Mouse (Mus musculus): ENCODE data around the gene Map3k4. TPM values are rescaled to one million over a fixed set of nuclear protein-coding genes. Genes with fewer than 3 reads are reported as not detected.

Gene Map3k4
- polyA plus RNA-seq, 1 experiment from 2014 or later: 29.3 TPM

DNA sequence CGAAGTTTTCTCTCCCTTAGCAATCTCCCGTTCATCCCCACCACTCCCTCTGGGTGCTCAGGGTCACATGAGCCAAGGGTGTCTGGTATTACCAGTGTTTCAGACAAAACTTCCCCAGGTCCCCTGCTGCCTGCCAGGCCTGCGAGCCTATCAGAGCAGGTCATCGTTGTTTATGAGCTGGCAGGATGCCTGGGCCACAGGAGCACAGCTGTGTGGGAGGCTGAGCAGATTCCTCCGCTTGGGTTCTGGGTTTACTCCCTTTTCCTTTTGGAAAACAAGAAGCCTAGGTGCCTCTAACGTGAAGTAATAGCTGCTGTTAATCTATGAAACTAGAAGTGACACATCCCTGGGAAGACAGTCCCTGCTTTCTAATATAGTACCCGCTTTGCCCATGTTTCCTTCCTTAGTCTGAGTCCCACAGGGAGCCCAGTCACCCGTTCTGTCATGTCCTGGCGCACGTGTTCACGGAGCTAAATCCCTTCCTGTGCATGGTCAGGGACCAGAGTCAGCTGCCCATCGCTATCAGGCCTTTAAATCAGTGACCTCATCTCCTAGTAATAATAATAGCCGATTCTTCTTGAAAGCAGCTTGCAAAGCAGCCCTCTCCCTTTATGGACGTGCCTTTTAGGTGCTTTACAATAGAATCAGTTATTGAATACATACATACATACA, 9.4 kb upstream of the Map3k4 start:
- Histone ChIP-seq H3K36me3 (ENCODE audit: control insufficient read depth, insufficient read depth) (0 out of 2 replicates have a peak, but pooled peaks cover 3% of the 10 kb centered on the region), H3K9ac (ENCODE audit: low read depth, low read length) (no peak overlapping the region), H3K27ac (ENCODE audit: low read depth, low read length) (peak overlapping the region; percentile 28; the same call in 1 of the 2 replicates), H3K9me3 (ENCODE audit: control insufficient read depth) (no peaks in the 10 kb centered on the region), H3K4me3 (ENCODE audit: low read depth, low read length) (no peak overlapping the region), H3K4me1 (replicated peaks; ENCODE audit: control insufficient read depth, insufficient read depth, low read length) (no peaks in the 10 kb centered on the region), H3K27me3 (replicated peaks; ENCODE audit: control insufficient read depth, insufficient read depth, low read length) (no peaks in the 10 kb centered on the region), H3K4me2 (replicated peaks; ENCODE audit: low read depth) (peak overlapping the region; percentile 37)
- no peak for TF ChIP-seq CTCF (IDR thresholded peaks at IDR 0.05; ENCODE audit: low read depth)
- WGBS: 25% methylated on average over 14 of the region's 14 CpGs
- ATAC-seq: 0 out of 2 replicates have a peak, but pooled peaks have one; percentile 54

DNA sequence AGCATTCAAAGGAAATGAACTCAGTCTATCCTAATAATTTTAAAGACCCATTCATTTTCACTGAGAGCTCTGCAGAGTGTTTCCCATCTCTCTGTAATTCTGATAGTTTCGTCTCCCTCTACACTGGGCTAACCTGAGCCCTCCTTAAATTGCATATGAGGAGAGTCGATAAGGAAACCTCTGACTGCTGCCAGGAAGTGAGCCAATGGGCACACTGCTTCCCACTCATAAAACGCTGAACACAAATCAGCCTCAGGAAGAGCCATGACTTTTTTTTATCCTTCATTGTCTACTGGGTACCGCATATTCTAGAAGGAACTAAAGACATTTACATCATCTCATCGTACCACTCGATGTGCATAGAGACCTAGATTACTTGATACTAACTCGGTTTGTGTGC, 1.2 kb upstream of the Map3k4 start:
- H3K27me3 ChIP-seq (replicated peaks; ENCODE audit: control insufficient read depth, insufficient read depth, low read length): no peaks in the 10 kb centered on the region
- no peaks in the 10 kb centered on the region for H3K4me1 ChIP-seq (replicated peaks; ENCODE audit: control insufficient read depth, insufficient read depth, low read length)
- WGBS: 81% methylated on average over 7 of the region's 7 CpGs
- no peak overlapping the region for H3K9ac ChIP-seq (ENCODE audit: low read depth, low read length)
- TF ChIP-seq CTCF (IDR thresholded peaks at IDR 0.05; ENCODE audit: low read depth): no peak
- H3K4me2 ChIP-seq (replicated peaks; ENCODE audit: low read depth): no peak overlapping the region
- no peak overlapping the region for H3K27ac ChIP-seq (ENCODE audit: low read depth, low read length)
- 0 out of 2 replicates have a peak, but pooled peaks cover 5% of the 10 kb centered on the region for H3K36me3 ChIP-seq (ENCODE audit: control insufficient read depth, insufficient read depth)
- no peaks in the 10 kb centered on the region for H3K9me3 ChIP-seq (ENCODE audit: control insufficient read depth)
- ATAC-seq: no peak
- no peak overlapping the region for H3K4me3 ChIP-seq (ENCODE audit: low read depth, low read length)

- ATAC-seq: peak; percentile 70
- Histone ChIP-seq H3K9me3 (ENCODE audit: control insufficient read depth) (no peaks in the 10 kb centered on the region), H3K27me3 (replicated peaks; ENCODE audit: control insufficient read depth, insufficient read depth, low read length) (no peaks in the 10 kb centered on the region), H3K27ac (ENCODE audit: low read depth, low read length) (peak overlapping the region; percentile 76), H3K4me3 (ENCODE audit: low read depth, low read length) (peak overlapping the region; percentile 81), H3K4me2 (replicated peaks; ENCODE audit: low read depth) (peak overlapping the region; percentile 86), H3K36me3 (ENCODE audit: control insufficient read depth, insufficient read depth) (0 out of 2 replicates have a peak, but pooled peaks cover 4% of the 10 kb centered on the region), H3K9ac (ENCODE audit: low read depth, low read length) (peak overlapping the region; percentile 85), H3K4me1 (replicated peaks; ENCODE audit: control insufficient read depth, insufficient read depth, low read length) (no peaks in the 10 kb centered on the region)
- no peak; the same call in 1 of the 2 replicates for TF ChIP-seq CTCF (IDR thresholded peaks at IDR 0.05; ENCODE audit: low read depth)
- WGBS: under 1% methylated on average over 57 of the region's 59 CpGs
Observed at GRCm38 (mm10) chr17:12317954-12318651, 493 bp downstream of the Map3k4 start.

DNA sequence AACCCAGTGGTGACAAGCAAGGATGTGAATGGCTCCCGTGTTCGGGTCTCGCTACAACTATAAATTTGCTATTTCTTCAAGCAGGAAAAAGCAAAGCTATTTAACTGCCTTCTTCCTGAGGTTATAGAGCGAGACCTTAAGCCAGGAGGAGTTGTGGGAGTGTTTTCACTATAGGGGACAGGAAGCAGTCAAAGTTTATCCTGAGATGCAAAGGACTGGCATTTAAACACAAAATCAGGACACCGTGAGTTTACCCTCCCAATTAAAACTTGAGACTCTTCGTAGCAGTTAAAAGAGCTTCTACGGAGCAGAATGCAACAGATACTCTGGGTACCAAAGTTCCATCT, 1.0 kb downstream of the Map3k4 start:
- no peak for ATAC-seq
- H3K27me3 ChIP-seq (replicated peaks; ENCODE audit: control insufficient read depth, insufficient read depth, low read length): no peaks in the 10 kb centered on the region
- H3K36me3 ChIP-seq (ENCODE audit: control insufficient read depth, insufficient read depth): 0 out of 2 replicates have a peak, but pooled peaks cover 4% of the 10 kb centered on the region
- no peaks in the 10 kb centered on the region for H3K9me3 ChIP-seq (ENCODE audit: control insufficient read depth)
- H3K27ac ChIP-seq (ENCODE audit: low read depth, low read length): 0 out of 2 replicates have a peak overlapping the region, but pooled peaks have one; percentile 76
- no peak for TF ChIP-seq CTCF (IDR thresholded peaks at IDR 0.05; ENCODE audit: low read depth)
- peak overlapping the region; percentile 85; the same call in 1 of the 2 replicates for H3K9ac ChIP-seq (ENCODE audit: low read depth, low read length)
- peak overlapping the region; percentile 86 for H3K4me2 ChIP-seq (replicated peaks; ENCODE audit: low read depth)
- peak overlapping the region; percentile 81 for H3K4me3 ChIP-seq (ENCODE audit: low read depth, low read length)
- 4% methylated on average over 7 of the region's 7 CpGs for WGBS
- no peaks in the 10 kb centered on the region for H3K4me1 ChIP-seq (replicated peaks; ENCODE audit: control insufficient read depth, insufficient read depth, low read length)

- TF ChIP-seq CTCF (IDR thresholded peaks at IDR 0.05; ENCODE audit: low read depth): no peak
- no peak overlapping the region for H3K27ac ChIP-seq (ENCODE audit: low read depth, low read length)
- no peaks in the 10 kb centered on the region for H3K9me3 ChIP-seq (ENCODE audit: control insufficient read depth)
- H3K9ac ChIP-seq (ENCODE audit: low read depth, low read length): no peak overlapping the region
- no peak overlapping the region for H3K4me3 ChIP-seq (ENCODE audit: low read depth, low read length)
- 0 out of 2 replicates have a peak, but pooled peaks cover 4% of the 10 kb centered on the region for H3K36me3 ChIP-seq (ENCODE audit: control insufficient read depth, insufficient read depth)
- WGBS: 90% methylated on average over 13 of the region's 13 CpGs
- no peak overlapping the region for H3K4me2 ChIP-seq (replicated peaks; ENCODE audit: low read depth)
- no peaks in the 10 kb centered on the region for H3K27me3 ChIP-seq (replicated peaks; ENCODE audit: control insufficient read depth, insufficient read depth, low read length)
- no peaks in the 10 kb centered on the region for H3K4me1 ChIP-seq (replicated peaks; ENCODE audit: control insufficient read depth, insufficient read depth, low read length)
- no peak for ATAC-seq
Observed at GRCm38 (mm10) chr17:12316251-12316650, 2.3 kb downstream of the Map3k4 start.

DNA sequence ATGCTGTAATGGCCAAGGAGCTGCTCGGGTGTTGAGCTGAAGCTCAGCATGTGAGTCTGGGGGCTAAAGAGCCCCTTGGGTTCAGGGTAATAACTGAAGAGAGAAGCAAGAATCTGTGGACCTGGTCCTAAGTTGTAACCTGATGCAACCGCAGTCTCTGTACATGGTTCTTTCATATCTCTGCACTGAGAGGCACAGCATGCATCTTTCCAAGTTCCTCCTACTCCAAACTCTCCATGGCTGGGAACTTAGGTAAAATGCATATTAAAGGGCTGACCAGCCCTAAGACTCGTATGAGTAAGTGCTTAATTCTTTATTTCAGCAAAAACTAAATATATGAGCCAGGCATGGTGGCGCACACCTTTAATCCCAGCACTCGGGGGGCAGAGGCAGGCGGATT, 6.3 kb downstream of the Map3k4 start:
- no peak overlapping the region for H3K9ac ChIP-seq (ENCODE audit: low read depth, low read length)
- no peaks in the 10 kb centered on the region for H3K9me3 ChIP-seq (ENCODE audit: control insufficient read depth)
- H3K36me3 ChIP-seq (ENCODE audit: control insufficient read depth, insufficient read depth): 0 out of 2 replicates have a peak, but pooled peaks cover 8% of the 10 kb centered on the region
- TF ChIP-seq CTCF (IDR thresholded peaks at IDR 0.05; ENCODE audit: low read depth): no peak
- no peak overlapping the region for H3K4me2 ChIP-seq (replicated peaks; ENCODE audit: low read depth)
- no peaks in the 10 kb centered on the region for H3K4me1 ChIP-seq (replicated peaks; ENCODE audit: control insufficient read depth, insufficient read depth, low read length)
- H3K27ac ChIP-seq (ENCODE audit: low read depth, low read length): no peak overlapping the region
- no peak overlapping the region for H3K4me3 ChIP-seq (ENCODE audit: low read depth, low read length)
- H3K27me3 ChIP-seq (replicated peaks; ENCODE audit: control insufficient read depth, insufficient read depth, low read length): no peaks in the 10 kb centered on the region
- WGBS: 91% methylated on average over 6 of the region's 6 CpGs
- ATAC-seq: no peak

Data from intestine, postnatal 0 days (tissue).